Mouse (Mus musculus) liver, postnatal 0 days (tissue): ENCODE results near the gene Lbhd2.

ENCODE experiments used
- CTCF ChIP-seq: sonication (generic); IDR thresholded peaks from 2 replicates; pipeline ENCODE4 v1.5.1; 2016; ENCODE audit warnings: antibody characterized with exemption, low read depth
- EP300 ChIP-seq: IDR thresholded peaks from 2 replicates; pipeline ENCODE4 v1.6.1; 2016; ENCODE audit warnings: antibody characterized with exemption, low read depth, mild to moderate bottlenecking

DNA sequence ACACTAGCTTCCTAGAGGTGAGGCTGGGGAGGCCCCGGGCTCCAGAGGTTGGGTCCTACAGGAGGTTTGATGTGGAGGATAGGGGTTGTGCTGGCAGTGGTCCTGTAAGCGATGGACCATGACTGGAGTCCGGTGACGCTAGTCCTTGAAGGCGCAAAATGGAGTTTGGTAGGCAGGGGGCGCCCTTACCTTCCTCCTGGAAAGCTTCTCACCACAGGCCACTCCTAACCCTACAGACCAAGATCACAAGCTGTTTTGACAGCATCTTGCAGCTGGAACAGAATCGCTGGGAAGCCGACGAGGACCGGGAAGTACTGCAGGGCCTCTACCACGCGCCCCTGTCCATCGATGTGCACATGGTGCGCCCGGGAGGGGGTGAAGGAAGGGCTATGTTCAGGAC is 18.6 kb downstream of the Lbhd2 start:
- peak; percentile 91 for TF ChIP-seq CTCF
- no peak for TF ChIP-seq EP300
